Mouse (Mus musculus) heart, embryonic 14.5 days (tissue): Measurements from ENCODE around the gene Pik3r1. TPM values are rescaled to one million over a fixed set of nuclear protein-coding genes. Genes with fewer than 3 reads are reported as not detected.

Source experiments
- ATAC-seq: fragments of 200-750 bp; cut with Nextera tagmentation; 2 replicates; pipeline ENCODE4 v1.8.0; 2017; ENCODE audit warnings: low read depth, moderate TSS enrichment; ENCODE audit not compliant: insufficient number of reproducible peaks, insufficient read depth, low FRiP score
- H3K27ac ChIP-seq, 2 experiments: fragments of 200-500 bp in 1 of 2; fragments of 300-500 bp in 1 of 2; sonication (generic) in 1 of 2; replicated peaks in 1 of 2; 2 replicates each; pipeline ENCODE4 v1.5.1; 2012 to 2014; ENCODE audit warnings: low read depth in 2 of 2, low read length in 2 of 2, control low read depth in 1 of 2, mild to moderate bottlenecking in 1 of 2, mixed read lengths in 1 of 2; ENCODE audit not compliant: control insufficient read depth in 1 of 2, insufficient read depth in 1 of 2
- H3K27me3 ChIP-seq: fragments of 300-500 bp; sonication (generic); 2 replicates; pipeline ENCODE4 v1.6.1; 2014; ENCODE audit warnings: mild to moderate bottlenecking, low read length, control low read depth; ENCODE audit not compliant: control insufficient read depth, insufficient read depth
- H3K36me3 ChIP-seq: fragments of 300-500 bp; sonication (generic); 2 replicates; pipeline ENCODE4 v1.6.1; 2014; ENCODE audit warnings: mild to moderate bottlenecking, control low read depth, low read length, mixed read lengths; ENCODE audit not compliant: control insufficient read depth, insufficient read depth
- H3K4me1 ChIP-seq, 2 experiments: fragments of 200-500 bp in 1 of 2; fragments of 300-500 bp in 1 of 2; sonication (generic) in 1 of 2; 2 replicates each; pipeline ENCODE4 v1.6.1; 2012 to 2014; ENCODE audit warnings: low read length in 2 of 2, control low read depth in 1 of 2, mixed read lengths in 1 of 2; ENCODE audit not compliant: control insufficient read depth in 2 of 2, insufficient read depth in 2 of 2
- H3K4me2 ChIP-seq: fragments of 300-500 bp; sonication (generic); 2 replicates; pipeline ENCODE4 v1.6.1; 2014; ENCODE audit warnings: mild to moderate bottlenecking, low read length
- H3K4me3 ChIP-seq, 2 experiments: fragments of 200-500 bp in 1 of 2; fragments of 300-500 bp in 1 of 2; sonication (generic) in 1 of 2; 2 replicates each; pipeline ENCODE4 v1.5.1; 2012 to 2014; ENCODE audit warnings: low read length in 2 of 2, mild to moderate bottlenecking in 2 of 2, control low read depth in 1 of 2, low read depth in 1 of 2, moderate library complexity in 1 of 2; ENCODE audit not compliant: control insufficient read depth in 1 of 2, insufficient read depth in 1 of 2
- H3K9ac ChIP-seq: fragments of 300-500 bp; sonication (generic); 2 replicates; pipeline ENCODE4 v1.6.1; 2014; ENCODE audit warnings: mild to moderate bottlenecking, low read length
- H3K9me3 ChIP-seq: fragments of 300-500 bp; sonication (generic); 2 replicates; pipeline ENCODE4 v1.6.1; 2016; ENCODE audit warnings: low read length, control low read depth; ENCODE audit not compliant: control insufficient read depth
- WGBS: fragments of 180-500 bp; shearing (Covaris S2); extraction: QIAGEN DNeasy Blood & Tissue Kit; methylation state at CpG from one replicate; pipeline ENCODE4 v1.1.7; 2014; 5-methylcytosine and 5-hydroxymethylcytosine counted together
- polyA plus RNA-seq: library from polyadenylated mRNA; unstranded; fragments of >200 nt; fragmentation: Nextera tagmentation; extraction: Ambion mirVana; gene quantifications from 2 replicates; pipeline ENCODE4 v1.2.1, GENCODE M21; 2014

The Pik3r1 gene
- polyA plus RNA-seq, 1 experiment from 2014 or later: 23.2 TPM

DNA sequence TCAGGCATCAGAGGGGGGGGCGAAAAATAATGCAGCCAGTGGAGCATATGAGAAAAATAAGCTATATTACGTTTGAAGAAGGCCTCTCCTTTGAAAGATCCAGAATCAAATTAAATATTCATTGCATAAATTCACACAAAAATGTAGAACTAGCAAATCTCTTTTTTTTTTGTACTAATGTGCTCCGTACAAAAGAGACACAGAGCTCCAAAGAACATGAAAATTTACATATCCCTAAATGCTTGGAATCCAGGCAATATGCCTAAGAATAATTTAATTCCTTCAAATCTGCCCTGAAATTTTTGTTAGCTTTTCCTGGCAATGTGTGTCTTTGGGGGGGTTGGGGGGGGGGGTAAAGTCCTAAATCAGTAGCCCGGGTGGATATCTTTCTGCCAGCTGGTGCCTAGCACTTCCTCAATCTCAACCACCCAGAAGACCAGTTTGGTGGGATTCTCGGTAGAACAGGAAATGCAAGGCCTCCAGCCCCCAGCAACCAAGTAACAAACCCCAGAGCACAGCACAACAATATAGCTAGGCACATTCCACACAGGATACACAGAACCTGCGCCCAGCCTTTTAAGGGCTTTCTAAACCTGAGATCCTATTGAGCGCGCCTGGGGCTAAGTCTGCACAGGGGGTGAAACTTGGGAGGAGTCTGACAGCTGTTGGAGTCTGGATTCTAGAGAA lies 7.9 kb downstream of the Pik3r1 start:
- no peak overlapping the region for H3K4me3 ChIP-seq
- ATAC-seq: no peak
- no peak overlapping the region for H3K27ac ChIP-seq
- H3K4me2 ChIP-seq: peak overlapping the region; percentile 35
- H3K9ac ChIP-seq: no peak overlapping the region; the same call in 1 of the 2 replicates
- WGBS: 44% methylated on average over 8 of the region's 8 CpGs
- peaks cover 24% of the 10 kb centered on the region for H3K36me3 ChIP-seq
- no peaks in the 10 kb centered on the region for H3K27me3 ChIP-seq
- H3K9me3 ChIP-seq: no peaks in the 10 kb centered on the region
- H3K4me1 ChIP-seq: peaks cover 44 to 84% of the 10 kb centered on the region in 2 experiments

DNA sequence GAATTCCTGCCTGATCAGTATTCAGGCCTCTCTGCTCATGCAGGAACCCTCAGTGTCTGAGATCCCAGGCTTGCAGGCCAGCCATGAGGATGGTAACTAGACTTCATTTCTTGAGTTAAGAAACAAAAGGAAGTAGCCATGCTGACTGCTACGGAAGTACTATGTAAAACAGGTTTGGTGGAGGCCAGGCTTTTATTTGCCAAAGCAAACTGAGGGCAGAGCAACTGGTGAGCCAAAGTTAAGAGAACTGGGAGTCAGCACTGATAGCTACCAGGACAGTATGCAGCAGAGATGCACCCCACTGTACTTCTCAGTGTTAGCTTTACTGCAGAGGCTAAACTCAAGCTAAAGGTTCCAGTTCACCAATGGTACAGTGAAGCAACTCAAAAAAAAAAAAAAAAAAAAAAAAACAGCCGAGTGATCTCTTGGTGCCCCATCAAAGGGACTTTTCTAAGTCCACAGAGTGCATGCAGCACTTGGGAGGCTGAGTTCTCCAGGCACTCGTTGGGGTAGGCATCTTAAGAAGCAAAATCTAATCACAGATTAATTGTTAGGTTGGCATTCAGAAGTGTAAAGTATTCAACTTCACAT lies 8.6 kb downstream of the Pik3r1 start:
- 36% methylated on average over 3 of the region's 3 CpGs for WGBS
- 0 out of 2 replicates have a peak overlapping the region, but pooled peaks have one; percentile 6 for H3K4me2 ChIP-seq
- H3K9ac ChIP-seq: no peak overlapping the region
- ATAC-seq: no peak
- no peaks in the 10 kb centered on the region for H3K9me3 ChIP-seq
- peaks cover 41 to 80% of the 10 kb centered on the region in 2 experiments for H3K4me1 ChIP-seq
- no peak overlapping the region for H3K4me3 ChIP-seq
- H3K27me3 ChIP-seq: no peaks in the 10 kb centered on the region
- peaks cover 24% of the 10 kb centered on the region for H3K36me3 ChIP-seq
- H3K27ac ChIP-seq: no peak overlapping the region

GRCm38 (mm10) chr13:101757801-101758422 lies 10.1 kb downstream of the Pik3r1 start:
- H3K4me1 ChIP-seq: peaks cover 38 to 80% of the 10 kb centered on the region in 2 experiments

GRCm38 (mm10) chr13:101755228-101755627 lies 12.8 kb downstream of the Pik3r1 start:
- H3K9ac ChIP-seq: no peak overlapping the region
- no peak overlapping the region for H3K4me3 ChIP-seq
- no peak for ATAC-seq
- H3K9me3 ChIP-seq: no peaks in the 10 kb centered on the region
- peaks cover 31% of the 10 kb centered on the region for H3K36me3 ChIP-seq
- peaks cover 27 to 56% of the 10 kb centered on the region in 2 experiments for H3K4me1 ChIP-seq
- no peaks in the 10 kb centered on the region for H3K27me3 ChIP-seq
- no peak overlapping the region for H3K4me2 ChIP-seq
- no peak overlapping the region for H3K27ac ChIP-seq
- WGBS: 84% methylated on average over 2 of the region's 2 CpGs

More at GRCm38 (mm10) chr13:101757801-101758422, 10.1 kb downstream of the Pik3r1 start:
- Histone ChIP-seq H3K4me2 (peak overlapping the region; percentile 47), H3K27ac (0 out of 4 replicates have a peak overlapping the region, but pooled peaks have one; percentile 0 to 1), H3K9ac (no peak overlapping the region), H3K27me3 (no peaks in the 10 kb centered on the region), H3K4me3 (peak overlapping the region in 1 of 2 experiments; percentile 6; a peak in 1 of 4 replicates), H3K9me3 (no peaks in the 10 kb centered on the region), H3K36me3 (peaks cover 29% of the 10 kb centered on the region)
- WGBS: 26% methylated on average over 22 of the region's 22 CpGs
- ATAC-seq: peak; percentile 66; the same call in 1 of the 2 replicates

- Histone ChIP-seq H3K27me3 (no peaks in the 10 kb centered on the region), H3K4me1 (peaks cover 21 to 40% of the 10 kb centered on the region in 2 experiments), H3K27ac (no peak overlapping the region), H3K9ac (no peak overlapping the region), H3K4me2 (no peak overlapping the region), H3K4me3 (no peak overlapping the region), H3K9me3 (no peaks in the 10 kb centered on the region), H3K36me3 (peaks cover 31% of the 10 kb centered on the region)
- 68% methylated on average over 6 of the region's 6 CpGs for WGBS
- ATAC-seq: no peak
Observed at GRCm38 (mm10) chr13:101753639-101754038, 14.4 kb downstream of the Pik3r1 start.

DNA sequence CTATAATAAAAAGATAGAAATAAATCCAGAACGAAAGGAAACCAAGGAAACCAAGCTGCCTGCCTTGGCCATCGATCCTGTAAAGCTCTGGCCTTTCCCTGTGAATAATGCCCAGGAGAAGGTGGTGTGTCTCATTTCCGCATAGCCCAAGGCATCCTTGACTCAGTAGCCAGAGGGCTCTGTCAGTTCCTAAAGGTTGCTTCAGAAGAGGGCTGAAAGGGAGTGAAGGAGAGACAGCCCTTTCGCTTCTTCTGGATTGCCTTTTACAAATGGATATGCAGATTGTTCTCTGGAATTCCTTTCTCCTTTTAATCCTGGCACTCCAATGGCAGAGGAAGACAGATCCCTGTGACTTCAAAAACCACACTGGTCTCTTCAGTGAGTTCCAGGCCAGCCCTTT lies 16.2 kb downstream of the Pik3r1 start:
- Histone ChIP-seq H3K9me3 (no peaks in the 10 kb centered on the region), H3K27me3 (no peaks in the 10 kb centered on the region), H3K36me3 (peaks cover 18% of the 10 kb centered on the region), H3K4me3 (no peak overlapping the region), H3K4me1 (peaks cover 7 to 22% of the 10 kb centered on the region in 2 experiments), H3K4me2 (no peak overlapping the region), H3K9ac (no peak overlapping the region), H3K27ac (no peak overlapping the region)
- 76% methylated on average over 4 of the region's 4 CpGs for WGBS
- ATAC-seq: no peak

GRCm38 (mm10) chr13:101746012-101746595 lies 21.9 kb downstream of the Pik3r1 start:
- H3K9ac ChIP-seq: no peak overlapping the region
- no peak overlapping the region for H3K4me3 ChIP-seq
- no peak overlapping the region for H3K27ac ChIP-seq
- H3K36me3 ChIP-seq: no peaks in the 10 kb centered on the region
- H3K27me3 ChIP-seq: no peaks in the 10 kb centered on the region
- no peak overlapping the region for H3K4me2 ChIP-seq
- H3K9me3 ChIP-seq: no peaks in the 10 kb centered on the region
- peaks cover 7 to 14% of the 10 kb centered on the region in 2 experiments for H3K4me1 ChIP-seq
- no peak for ATAC-seq
- WGBS: 85% methylated on average over 8 of the region's 8 CpGs
